Mouse (Mus musculus) heart, adult 9 months (tissue): ENCODE data around the gene Olfr924.
"Not testable (repeated sequence)": the region's sequence is repeated elsewhere in the genome, so short reads cannot be mapped to it uniquely, and the experiment has no call there.

Source experiments
- DNase-seq, 2 experiments: peaks; one replicate each; pipeline ENCODE4 v3.0.0; 2022; ENCODE audit warnings: low spot score in 2 of 2

Gene Olfr924

DNA sequence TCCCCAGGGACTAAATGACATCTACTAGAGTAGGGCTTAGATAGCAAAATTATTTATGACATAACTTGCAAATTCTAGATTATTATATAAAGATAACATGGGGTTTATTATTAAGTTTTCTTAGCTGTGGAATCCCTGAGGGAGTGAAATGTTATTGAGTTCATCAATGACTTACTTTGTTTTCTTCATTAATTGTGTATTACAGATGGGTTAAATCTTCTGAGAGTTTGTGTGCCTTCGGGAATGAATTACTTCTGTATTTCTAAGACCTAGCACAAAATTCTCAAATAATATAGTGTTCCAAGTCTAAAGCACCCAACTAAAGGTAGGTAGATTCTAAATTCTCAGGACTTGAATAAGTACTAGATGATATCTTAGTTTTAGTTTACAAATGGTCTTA lies at the start of gene Olfr924:
Olfr924 (plus strand) TSS at position 301 of the 400 bp plus-strand sequence.
- DNase-seq = no peak

DNA sequence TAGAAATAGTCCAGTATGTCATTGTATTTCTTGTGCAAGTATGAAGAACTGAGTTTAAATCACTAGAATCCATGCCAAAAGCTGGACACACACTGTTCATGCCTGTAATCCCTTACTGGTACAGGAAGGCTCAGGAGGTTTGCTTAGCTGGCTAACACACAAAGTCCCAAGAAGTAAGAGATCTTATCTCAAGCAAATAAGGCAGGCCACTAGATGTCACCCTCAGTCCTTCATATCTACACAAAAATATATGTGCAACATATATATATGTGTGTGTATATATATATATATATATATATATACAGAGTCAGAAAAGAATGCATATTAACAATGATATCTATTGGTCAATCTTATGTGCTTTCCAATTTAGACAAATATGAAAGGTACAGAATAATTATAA lies 38.6 kb upstream of the Olfr924 start:
- no peak for DNase-seq

GRCm38 (mm10) chr9:38814314-38814713 lies 29.9 kb upstream of the Olfr924 start, which contains the start of gene Olfr922:
Olfr922 (plus strand) TSS chr9:38814614.
- no peak for DNase-seq

DNA sequence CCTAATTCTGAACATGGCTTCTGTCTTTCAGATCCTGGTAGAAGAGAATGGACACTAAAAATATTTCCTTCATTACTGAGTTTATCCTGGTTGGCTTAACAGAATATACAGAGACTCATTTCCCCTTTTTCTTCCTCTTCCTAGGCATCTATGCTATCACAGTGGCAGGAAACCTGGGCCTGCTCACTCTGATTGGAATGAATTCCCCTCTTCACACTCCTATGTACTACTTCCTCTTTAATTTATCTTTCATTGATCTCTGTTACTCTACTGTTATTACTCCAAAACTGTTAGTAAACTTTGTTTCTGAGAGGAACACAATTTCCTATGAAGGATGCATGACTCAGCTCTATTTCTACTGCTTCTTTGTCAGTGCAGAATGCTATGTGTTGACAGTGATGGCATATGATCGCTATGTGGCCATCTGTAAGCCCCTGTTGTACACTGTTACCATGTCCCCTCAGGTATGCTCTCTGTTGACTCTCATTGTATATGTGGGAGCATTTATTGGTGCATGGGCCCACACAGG lies 28.7 kb upstream of the Olfr924 start:
- no peak for DNase-seq

- DNase-seq = no peak
Measured at GRCm38 (mm10) chr9:38826245-38826644, 18.0 kb upstream of the Olfr924 start, which contains the start of gene Olfr923. Olfr923 (plus strand) TSS chr9:38826545.

GRCm38 (mm10) chr9:38833027-38833426 lies 11.2 kb upstream of the Olfr924 start:
- no peak for DNase-seq

- DNase-seq = no peak
Measured at GRCm38 (mm10) chr9:38854760-38855159, 10.5 kb downstream of the Olfr924 start, which contains the start of gene Olfr26. Olfr26 (plus strand) TSS chr9:38855060.

DNA sequence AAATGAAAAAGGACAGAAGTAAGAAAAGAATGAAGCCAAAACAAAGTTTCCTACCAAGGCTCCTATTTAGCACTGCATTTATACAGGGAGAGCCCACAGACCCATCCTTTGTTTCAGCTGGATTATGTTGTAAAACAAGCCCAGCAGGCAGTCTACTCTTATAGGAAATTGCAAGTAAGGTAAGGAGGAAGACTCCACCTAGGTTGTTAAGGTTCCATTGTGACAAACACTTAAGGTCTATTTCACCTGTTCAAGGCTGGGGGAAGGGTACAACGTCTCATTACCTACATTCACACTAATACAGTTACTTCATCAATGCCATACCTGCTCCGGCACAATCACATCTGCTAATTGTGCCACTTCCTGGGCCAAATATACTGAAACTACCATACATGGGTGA lies 30.6 kb downstream of the Olfr924 start:
- not testable (repeated sequence) for DNase-seq

DNA sequence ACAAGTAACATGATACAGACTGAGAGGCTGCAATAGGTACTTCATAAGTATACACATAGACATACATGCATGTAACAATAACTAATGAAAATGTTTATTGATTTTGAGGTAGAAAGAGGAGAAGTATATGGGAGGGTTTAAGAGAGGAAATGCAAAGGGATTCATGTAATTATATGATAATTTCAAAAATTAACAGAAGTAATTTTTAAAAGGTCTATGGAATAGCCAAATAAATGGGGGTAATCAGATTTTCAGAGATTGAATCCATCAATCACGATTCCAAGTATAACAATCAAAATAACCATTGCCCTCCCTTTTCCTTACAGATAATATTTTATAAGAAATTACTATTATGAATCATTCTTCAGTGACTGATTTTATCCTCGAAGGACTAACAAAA lies 32.6 kb downstream of the Olfr924 start, which contains the start of gene Olfr926:
Olfr926 (plus strand) TSS at position 301 of the 400 bp plus-strand sequence.
- no peak for DNase-seq
